Mouse (Mus musculus) neutrophil, adult 59 days (primary cell): ENCODE measurements around the gene Arid5a. TPM values are rescaled to one million over a fixed set of nuclear protein-coding genes. Genes with fewer than 3 reads are reported as not detected.

ENCODE experiments used
- total RNA-seq, 2 experiments: library from RNA; stranded (reverse); gene quantifications; 1 replicate in 1 of 2; 2 replicates in 1 of 2; pipeline ENCODE4 v1.2.4; 2023

The Arid5a gene
- 10 to 100 TPM; 81.7 to 83.1 TPM for total RNA-seq

DNA sequence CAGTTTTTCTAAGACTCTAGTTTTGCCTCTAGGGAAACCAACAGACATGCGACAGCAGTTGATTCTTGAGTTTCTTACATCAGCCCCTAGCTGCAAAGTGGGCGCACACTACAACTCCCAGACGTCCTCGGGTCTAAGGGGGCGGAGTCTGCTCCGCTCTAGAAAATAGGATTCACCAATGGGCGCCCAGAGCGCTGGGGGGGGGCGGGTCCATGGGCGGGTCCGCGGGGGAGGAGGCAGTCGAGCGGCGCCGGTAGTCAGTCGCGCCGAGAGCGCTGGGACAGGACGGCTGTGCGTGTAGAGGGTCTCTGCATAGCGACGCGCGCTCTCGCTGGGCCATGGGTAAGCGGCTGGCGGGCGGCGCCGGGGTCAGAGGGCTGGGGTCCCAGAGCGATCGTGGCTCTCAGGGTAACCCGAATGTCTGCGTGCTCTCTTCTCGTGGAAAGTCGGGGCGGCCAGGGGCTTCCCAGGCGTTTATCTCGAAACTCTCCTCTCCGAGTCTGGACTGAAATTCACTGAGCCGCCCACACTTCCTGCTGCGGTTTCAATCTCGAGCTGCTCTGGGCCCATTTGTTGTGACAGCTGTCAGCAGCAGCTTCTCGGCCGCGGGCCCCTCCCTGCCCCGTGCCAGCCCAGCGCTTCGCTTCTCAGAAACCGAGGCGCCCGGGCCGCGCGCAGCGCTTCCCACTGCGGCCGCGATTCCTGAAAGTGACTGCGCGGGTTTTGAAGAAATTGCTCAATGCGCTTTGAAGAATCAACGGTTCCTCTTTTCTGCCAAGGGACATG lies at the start of gene Arid5a:
Gene Arid5a (plus strand): TSS at position 239 of the 786 bp plus-strand sequence.

DNA sequence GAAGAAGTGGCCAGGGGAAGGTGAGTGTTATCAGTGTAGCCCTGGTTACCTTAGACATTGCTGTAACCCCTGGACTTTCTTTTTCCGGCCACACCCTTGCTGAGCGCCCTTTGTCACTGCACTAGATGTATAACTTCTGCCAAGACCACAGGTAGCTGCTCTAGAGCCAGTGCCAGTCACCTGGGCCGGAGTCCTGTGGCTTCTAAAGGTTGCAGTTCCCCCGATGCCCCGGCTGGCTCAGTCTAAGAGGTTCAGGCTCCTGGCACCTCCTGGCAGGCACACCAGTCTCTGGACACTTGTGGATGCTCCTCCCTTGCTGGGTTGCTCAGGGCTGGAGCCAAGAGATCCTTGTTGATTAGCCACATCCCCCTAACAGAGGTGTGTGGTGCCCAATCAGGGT lies 33.1 kb upstream of the Arid5a start, which contains the start of gene Neurl3:
Gene Neurl3 (minus strand): TSS at position 225 of the 400 bp plus-strand sequence.

DNA sequence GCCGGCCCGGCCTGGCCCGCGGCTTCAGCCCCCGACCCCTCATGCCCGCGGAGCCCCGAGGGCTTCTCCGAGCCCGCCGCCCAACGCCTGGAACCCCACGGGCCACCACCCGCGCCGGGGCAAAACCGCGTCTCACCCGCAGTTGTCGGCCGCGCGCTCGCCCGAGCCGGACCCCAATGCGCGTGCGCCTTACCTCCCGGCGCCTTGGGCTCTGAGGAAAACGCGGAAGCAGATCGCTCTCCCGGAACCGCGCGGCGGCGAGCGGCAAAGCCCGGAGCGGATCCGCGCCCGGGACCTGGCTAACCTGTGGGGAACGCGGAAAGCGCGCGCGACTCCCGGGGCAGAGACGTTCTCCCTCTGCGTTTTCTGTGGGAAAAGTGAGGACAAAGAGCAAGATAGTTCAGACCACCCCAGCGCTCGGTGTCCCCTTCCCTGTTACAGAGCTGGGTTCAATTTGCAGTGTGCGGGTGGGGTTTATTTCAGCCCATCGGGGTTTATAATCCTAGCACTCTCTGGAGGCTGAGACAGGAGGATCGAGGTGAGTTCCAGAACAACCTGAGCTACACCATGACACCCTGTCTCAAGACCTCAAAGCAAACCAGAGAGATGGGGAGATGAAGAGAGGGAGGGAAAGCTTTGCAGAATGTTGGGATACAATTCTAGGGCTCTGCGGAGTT lies 61.6 kb downstream of the Arid5a start, which contains the start of gene Kansl3:
Gene Kansl3 (minus strand): TSS at position 213 of the 677 bp plus-strand sequence.

DNA sequence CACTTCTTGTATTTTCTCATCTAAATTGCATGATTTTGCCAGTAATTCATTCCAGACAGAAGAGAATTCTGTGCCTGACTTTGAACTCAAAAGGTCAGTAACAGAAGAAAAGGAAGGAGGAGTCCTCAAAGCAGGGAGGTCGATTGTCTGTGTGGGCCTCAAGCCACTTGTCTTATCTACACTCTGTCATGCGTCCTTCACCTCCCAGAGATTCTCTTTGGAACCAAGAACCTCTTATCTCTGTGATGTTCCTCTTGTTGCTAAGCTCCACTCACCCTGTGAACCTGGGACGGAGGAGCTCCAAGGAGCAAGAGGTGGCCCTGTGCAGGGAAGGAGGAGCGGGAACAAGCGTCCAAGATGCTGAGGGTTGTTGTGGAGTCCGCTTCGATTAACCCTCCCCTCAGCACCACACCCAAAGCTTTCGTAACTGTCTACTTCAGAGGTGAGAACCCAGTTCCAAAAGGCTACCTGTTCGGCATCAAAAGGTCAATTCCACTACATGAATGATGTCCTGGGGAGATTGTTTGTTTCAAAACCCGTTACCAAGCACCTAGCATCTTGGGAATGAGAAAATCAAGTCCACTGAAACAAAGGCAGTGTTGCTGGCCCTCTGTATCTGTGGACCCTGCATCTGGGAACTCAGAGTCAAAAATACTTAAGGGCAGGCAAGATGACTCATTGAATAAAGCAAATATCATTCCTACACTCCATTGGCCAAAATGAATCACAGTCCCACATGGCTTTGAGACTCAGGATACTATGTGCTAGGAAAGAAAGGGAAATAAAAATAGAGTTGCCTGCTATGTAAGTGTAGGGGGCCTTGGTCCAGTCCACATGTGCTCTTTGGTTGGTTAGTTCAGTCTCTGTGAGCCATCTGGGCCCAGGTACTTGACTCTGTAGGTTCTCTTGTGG lies 64.7 kb downstream of the Arid5a start, which contains the start of gene Fer1l5:
Gene Fer1l5 (plus strand): TSS at position 358 of the 912 bp plus-strand sequence.

Other genes with a start within 250 kb of the Arid5a start
- gene Hs6st1, start 239.3 kb upstream of the Arid5a start, total RNA-seq: 10 to 100 TPM; 21.5 to 23.0 TPM
- 10 to 100 TPM; 63.7 to 67.1 TPM for gene Uggt1, start 63.0 kb upstream of the Arid5a start, total RNA-seq
- gene Neurl3, start 33.1 kb upstream of the Arid5a start, total RNA-seq: 100 to 1,000 TPM; 151 to 160 TPM
- 10 to 100 TPM; 43.3 to 54.0 TPM for gene Kansl3, start 61.4 kb downstream of the Arid5a start, total RNA-seq
- gene Fer1l5, start 64.6 kb downstream of the Arid5a start, total RNA-seq: not detected
- gene Lman2l, start 137.5 kb downstream of the Arid5a start, total RNA-seq: 10 to 100 TPM; 37.2 to 48.0 TPM
- 10 to 100 TPM; 27.7 to 28.9 TPM for gene Cnnm4, start 163.9 kb downstream of the Arid5a start, total RNA-seq
- gene Cnnm3, start 204.1 kb downstream of the Arid5a start, total RNA-seq: 10 to 100 TPM; 23.1 to 28.8 TPM
- 1 to 10 TPM; 3.8 to 6.2 TPM for gene Ankrd23, start 229.2 kb downstream of the Arid5a start, total RNA-seq
- not detected for gene Gm42417, start 231.7 kb downstream of the Arid5a start, total RNA-seq
- gene Ankrd39, start 239.7 kb downstream of the Arid5a start, total RNA-seq: 1 to 10 TPM; 4.2 to 5.1 TPM